Mouse (Mus musculus): ENCODE data around the gene Ctdspl.

DNA sequence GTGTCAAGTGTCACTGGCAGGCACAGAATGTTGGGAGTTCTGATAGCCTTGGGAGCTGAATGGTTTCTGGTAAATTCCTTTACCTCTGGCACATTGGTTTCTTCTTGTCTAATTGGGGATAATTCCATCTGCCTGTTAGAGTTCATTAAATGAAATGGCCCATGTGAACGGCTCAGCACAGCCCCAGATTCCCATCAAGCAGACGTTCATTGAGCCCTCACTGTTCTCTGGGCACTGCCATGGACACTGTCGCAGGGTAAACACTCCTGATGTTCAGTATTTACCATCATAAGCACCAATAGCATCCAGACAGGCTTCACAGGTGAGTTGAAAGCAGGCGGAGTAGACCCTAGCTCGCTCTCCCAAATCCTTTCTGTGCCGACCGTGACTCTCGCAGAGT lies 107.8 kb downstream of the Ctdspl start:
- TF ChIP-seq POLR2A (IDR thresholded peaks at IDR 0.05; ENCODE audit: insufficient read length, low read depth) (no peak), TCF3 (IDR thresholded peaks at IDR 0.05; ENCODE audit: insufficient read length, low read depth) (no peak), MYOG (IDR thresholded peaks at IDR 0.05; ENCODE audit: control insufficient read depth in 1 of 3, insufficient read depth in 1 of 3, insufficient read length in 2 of 3, low read depth in 2 of 3) (no peak), TCF12 (IDR thresholded peaks at IDR 0.05; ENCODE audit: insufficient read depth, poor library complexity, severe bottlenecking) (no peak), USF1 (IDR thresholded peaks at IDR 0.05; ENCODE audit: low read depth) (no peak), E2F4 (IDR thresholded peaks at IDR 0.05; ENCODE audit: insufficient read depth) (no peak), CEBPB (IDR thresholded peaks at IDR 0.05; ENCODE audit: insufficient read depth, poor library complexity, severe bottlenecking) (no peak), MAX (IDR thresholded peaks at IDR 0.05; ENCODE audit: low read depth) (no peak), REST (IDR thresholded peaks at IDR 0.05; ENCODE audit: insufficient read depth, insufficient read length) (no peak), SRF (IDR thresholded peaks at IDR 0.05; ENCODE audit: control insufficient read depth, insufficient read length, low read depth) (no peak)

Measured in myocyte (in vitro differentiated cells).